Mouse (Mus musculus) small intestine, adult 2 months (tissue): ENCODE measurements at regions not wholly inside any gene's neighbourhood (a gene's known extent, or its start where the extent isn't known, plus 50 kb on each side); places are given as distances from the start of the nearest gene placed in this dataset.

Experiments used
- CTCF ChIP-seq: fragments of 200-500 bp; IDR thresholded peaks from 2 replicates; pipeline ENCODE4 v1.5.1; 2012; ENCODE audit warnings: low read depth, mild to moderate bottlenecking, control low read depth, inconsistent platforms, low read length, moderate library complexity, mixed read lengths; ENCODE audit not compliant: insufficient replicate concordance, insufficient read length; ENCODE audit errors: extremely low read depth
- POLR2A ChIP-seq: fragments of 200-500 bp; IDR thresholded peaks from 2 replicates; pipeline ENCODE4 v1.6.1; 2012; ENCODE audit warnings: low read depth, mild to moderate bottlenecking, control low read depth, inconsistent platforms, low read length, moderate library complexity

GRCm38 (mm10) chr13:41554401-41554800, 51.3 kb upstream of the Tmem170b start:
- TF ChIP-seq CTCF (no peak), POLR2A (no peak)
